Mouse (Mus musculus) megakaryocyte progenitor cell, adult 5-6 weeks (primary cell): ENCODE results near the gene Chaf1b. TPM values are rescaled to one million over a fixed set of nuclear protein-coding genes. Genes with fewer than 3 reads are reported as not detected.

Source experiments
- ATAC-seq: replicated peaks from 2 replicates; pipeline ENCODE4 v1.8.0; 2016; ENCODE audit warnings: mild to moderate bottlenecking, moderate TSS enrichment, inconsistent platforms; ENCODE audit not compliant: poor library complexity
- total RNA-seq, 2 experiments: library from RNA; stranded (forward) in 1 of 2; stranded (reverse) in 1 of 2; fragments of 157-497, 149-512 nt in 1 of 2; fragments of 200-1000 nt in 1 of 2; gene quantifications; 2 replicates each; pipeline versions ENCODE4 v1.2.3 to v1.2.4; 2015 to 2017

The Chaf1b gene
- total RNA-seq, 2 experiments from 2014 or later, result 49.3 to 51.6 TPM

- no peak for ATAC-seq
These were observed 59.2 kb downstream of the Chaf1b start for GRCm38 (mm10) chr16:93942796-93943502.

DNA sequence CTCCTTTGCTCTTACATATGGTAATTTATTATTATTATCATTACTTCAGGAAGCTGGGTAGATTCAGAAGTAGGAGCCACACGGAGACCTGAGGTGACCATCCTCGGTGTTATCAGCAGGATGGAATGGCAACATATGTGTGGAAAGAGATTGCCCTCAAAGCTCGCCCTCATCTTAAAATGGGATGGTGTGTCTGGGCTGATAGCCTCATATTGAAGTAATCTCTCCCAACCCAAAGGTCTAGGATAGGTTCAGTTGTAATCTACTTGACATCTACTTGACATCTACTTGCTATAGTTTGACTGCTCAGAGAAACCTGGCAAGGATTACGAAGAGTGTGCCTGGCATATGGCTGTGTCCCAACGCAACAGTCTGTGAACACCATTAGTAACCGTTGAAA, 60.6 kb downstream of the Chaf1b start:
- peak; percentile 73 for ATAC-seq

DNA sequence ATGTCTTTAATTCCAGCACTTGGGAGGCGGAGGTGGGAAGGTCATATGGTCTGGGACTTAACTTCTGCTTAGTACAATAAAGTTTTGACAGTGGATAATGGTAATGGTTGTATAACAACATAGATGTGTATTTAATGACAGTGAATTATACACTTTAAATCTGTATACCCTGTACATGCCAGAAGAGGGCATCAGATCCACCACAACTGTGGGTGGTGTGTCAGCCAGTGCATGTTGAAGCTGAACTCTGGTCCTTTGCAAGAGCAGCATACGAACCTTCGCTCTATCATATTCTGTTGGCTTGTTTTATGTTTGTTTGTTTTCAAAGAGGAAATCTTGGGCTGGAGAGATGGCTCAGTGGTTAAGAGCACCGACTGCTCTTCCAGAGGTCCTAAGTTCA, 63.7 kb downstream of the Chaf1b start:
- ATAC-seq, result peak; percentile 52

Other genes with a start within 250 kb of the Chaf1b start
- 0.37 TPM in 1 of 2 replicates, not detected in the other for gene Cbr3, start 200.7 kb upstream of the Chaf1b start, total RNA-seq (2015)
- 0.08 TPM in 1 of 2 replicates, not detected in the other for gene Cbr3, start 200.7 kb upstream of the Chaf1b start, total RNA-seq (2017)
- gene Dop1b, start 172.0 kb upstream of the Chaf1b start, total RNA-seq (2015), result 8.6 and 9.7 TPM in 2 replicates
- 4.7 and 5.8 TPM in 2 replicates for gene Dop1b, start 172.0 kb upstream of the Chaf1b start, total RNA-seq (2017)
- gene Morc3, start 51.8 kb upstream of the Chaf1b start, total RNA-seq (2015), result 115 and 119 TPM in 2 replicates
- gene Morc3, start 51.8 kb upstream of the Chaf1b start, total RNA-seq (2017), result 132 and 185 TPM in 2 replicates
- gene Cldn14, start 124.9 kb downstream of the Chaf1b start, total RNA-seq (2015), result not detected in 2 replicates
- not detected in 2 replicates for gene Cldn14, start 124.9 kb downstream of the Chaf1b start, total RNA-seq (2017)
- 0.35 and 0.56 TPM in 2 replicates for gene Sim2, start 201.0 kb downstream of the Chaf1b start, total RNA-seq (2015)
- gene Sim2, start 201.0 kb downstream of the Chaf1b start, total RNA-seq (2017), result 0.20 TPM in 1 of 2 replicates, not detected in the other